Mouse (Mus musculus) MEL (cell line): Measurements from ENCODE around the gene Mex3a.

ENCODE experiments used
- CHD2 ChIP-seq: IDR thresholded peaks from 2 replicates; pipeline ENCODE4 v1.6.1; 2011; ENCODE audit warnings: low read length, improper control_type of control experiment
- CTCF ChIP-seq, 3 experiments: IDR thresholded peaks in 2 of 3; conservative IDR thresholded peaks in 1 of 3; 2 replicates each; pipeline ENCODE4 v1.5.1; 2011 to 2012; ENCODE audit warnings: low read length in 3 of 3, low read depth in 2 of 3, mild to moderate bottlenecking in 2 of 3, improper control_type of control experiment in 1 of 3, inconsistent platforms in 1 of 3, mixed read lengths in 1 of 3, moderate library complexity in 1 of 3; ENCODE audit not compliant: control insufficient read depth in 1 of 3, insufficient read depth in 1 of 3, poor library complexity in 1 of 3, severe bottlenecking in 1 of 3
- EP300 ChIP-seq, 2 experiments: IDR thresholded peaks; 2 replicates each; pipeline ENCODE4 v1.6.1; 2011; ENCODE audit warnings: improper control_type of control experiment in 2 of 2, low read length in 2 of 2, low read depth in 1 of 2, mild to moderate bottlenecking in 1 of 2
- GATA1 ChIP-seq: IDR thresholded peaks from 2 replicates; pipeline ENCODE4 v1.6.1; 2011; ENCODE audit warnings: low read depth, low read length, improper control_type of control experiment
- USF2 ChIP-seq, 2 experiments: IDR thresholded peaks; 2 replicates each; pipeline ENCODE4 v1.6.1; 2011 to 2012; ENCODE audit warnings: improper control_type of control experiment in 2 of 2, low read length in 2 of 2, borderline replicate concordance in 1 of 2, inconsistent platforms in 1 of 2, low read depth in 1 of 2, mild to moderate bottlenecking in 1 of 2; ENCODE audit not compliant: insufficient read depth in 1 of 2

DNA sequence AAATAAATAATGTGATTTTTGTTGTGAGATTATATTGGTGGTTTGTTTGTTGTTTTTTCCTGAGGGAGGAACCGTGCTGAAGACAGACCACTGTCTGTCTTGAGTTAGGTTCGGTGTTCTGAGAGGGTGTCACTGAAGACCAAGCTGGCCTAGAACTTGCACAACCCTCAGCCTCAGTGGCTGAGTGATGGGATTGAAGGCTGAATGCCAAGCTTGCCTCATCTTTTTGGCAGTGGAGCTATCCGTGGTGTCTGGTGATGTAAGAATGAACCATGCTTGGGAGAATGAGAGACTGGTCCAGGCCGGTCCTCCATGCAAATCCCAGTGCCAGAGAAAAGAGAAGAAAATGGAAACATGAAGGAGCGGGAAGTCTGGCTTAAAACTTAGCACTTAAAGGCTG, 37.5 kb downstream of the Mex3a start:
- TF ChIP-seq GATA1 (no peak), EP300 (IDR thresholded peaks at IDR 0.05; ENCODE audit: low read depth in 1 of 2, low read length in 2 of 2) (no peak), CTCF (IDR thresholded peaks at IDR 0.05 in 2 of 3, conservative IDR thresholded peaks at IDR 0.05 in 1 of 3; ENCODE audit: control insufficient read depth in 1 of 3, insufficient read depth in 1 of 3, low read depth in 2 of 3, low read length in 3 of 3, poor library complexity in 1 of 3, severe bottlenecking in 1 of 3) (no peak), USF2 (IDR thresholded peaks at IDR 0.05; ENCODE audit: borderline replicate concordance in 1 of 2, insufficient read depth in 1 of 2, low read depth in 1 of 2, low read length in 2 of 2) (no peak), CHD2 (no peak)
